Mouse (Mus musculus) gonadal fat pad, adult 2 months (tissue): ENCODE results near the gene Wdr60. TPM values are rescaled to one million over a fixed set of nuclear protein-coding genes. Genes with fewer than 3 reads are reported as not detected.
A peak's percentile ranks its signal among the peaks of the same experiment; 100 is the strongest.
"Not testable (repeated sequence)": the region's sequence is repeated elsewhere in the genome, so short reads cannot be mapped to it uniquely, and the experiment has no call there.

Source experiments
- DNase-seq: peaks from one replicate; pipeline ENCODE4 v3.0.0-alpha.2; 2012; ENCODE audit warnings: low read depth
- polyA plus RNA-seq: library from polyadenylated mRNA; depleted of rRNA; stranded (reverse); fragments of >200 nt; gene quantifications from 2 replicates; pipeline ENCODE4 v1.2.3, GENCODE M21; 2012; rRNA removed

The Wdr60 gene
- 7.5 and 7.6 TPM in 2 replicates for polyA plus RNA-seq

DNA sequence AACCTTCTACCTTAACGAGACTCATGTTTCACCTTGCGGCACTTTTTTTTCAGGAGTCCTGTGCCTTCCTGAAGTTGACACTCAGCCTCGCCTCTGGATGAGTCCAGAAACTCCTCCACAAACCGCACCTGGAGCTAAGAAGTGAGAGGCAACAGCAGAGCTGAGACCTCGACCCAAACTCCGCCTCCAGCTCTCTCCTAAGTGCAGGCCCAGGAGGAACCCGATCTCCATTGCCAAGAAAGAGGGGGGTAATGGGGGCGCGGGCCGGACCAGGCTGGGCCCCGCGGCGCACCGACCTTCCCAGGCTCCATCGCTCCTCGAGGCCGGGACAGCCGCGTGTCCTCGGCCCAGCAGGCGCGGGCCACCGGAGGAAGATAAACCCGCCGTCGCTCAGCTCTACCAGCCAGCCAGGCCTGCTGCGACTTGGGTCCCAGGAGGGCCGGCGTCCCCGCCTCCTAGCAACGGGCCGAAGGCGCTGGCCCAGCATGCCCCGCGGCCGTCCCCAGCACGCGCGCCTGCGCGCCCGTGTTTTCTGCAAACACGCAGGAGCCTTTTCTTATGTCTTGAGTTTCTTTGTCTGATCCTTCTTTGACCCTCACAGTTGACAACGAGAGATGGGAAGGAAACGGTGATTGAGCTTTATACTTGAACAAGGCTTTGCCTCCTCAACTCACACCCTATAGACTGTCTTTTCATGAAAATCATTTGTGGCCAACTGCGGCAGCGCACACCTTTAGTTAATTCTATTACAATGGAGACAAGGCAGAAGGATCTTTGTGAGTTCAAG lies at the start of gene Wdr60:
Wdr60 (minus strand) TSS at position 468 of the 787 bp plus-strand sequence.
- no peak for DNase-seq

DNA sequence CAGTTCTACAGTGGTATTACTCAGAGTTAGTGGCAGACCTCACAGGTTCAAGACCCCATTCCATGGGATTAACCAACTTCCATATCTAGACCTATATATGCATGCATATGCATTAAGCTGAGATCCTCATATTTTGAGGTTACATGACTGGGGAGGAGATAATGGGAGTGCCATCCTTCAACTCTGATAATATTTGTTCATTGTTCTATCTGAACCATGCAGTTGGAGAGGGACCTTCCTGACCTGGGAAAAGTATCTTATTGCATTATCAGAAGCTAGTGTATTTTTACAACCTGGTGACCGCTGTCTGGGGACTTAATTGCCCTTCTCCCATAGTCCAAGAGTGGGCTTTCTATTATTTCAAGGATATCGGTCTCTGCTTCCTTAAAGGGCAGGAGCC lies 45.8 kb upstream of the Wdr60 start:
- DNase-seq = no peak

DNA sequence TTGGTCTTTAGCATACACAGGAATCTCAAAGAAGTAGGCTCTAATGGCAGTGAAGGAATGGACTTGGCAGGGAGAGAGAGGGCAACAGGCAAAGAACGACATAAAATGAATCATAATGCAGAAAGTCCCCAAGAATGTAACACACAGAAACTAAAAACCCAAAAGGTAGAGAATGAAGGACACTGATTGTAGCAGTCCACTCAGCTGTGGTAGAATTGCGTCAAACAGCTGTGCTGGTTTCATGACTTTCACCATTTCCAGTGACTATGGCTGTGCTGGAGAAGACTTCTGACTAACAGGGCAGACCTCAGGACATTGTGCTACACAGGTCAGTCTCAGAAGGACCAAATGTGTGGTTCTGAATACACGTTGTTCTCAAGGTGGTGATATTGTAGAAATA lies 45.0 kb upstream of the Wdr60 start:
- DNase-seq = no peak

DNA sequence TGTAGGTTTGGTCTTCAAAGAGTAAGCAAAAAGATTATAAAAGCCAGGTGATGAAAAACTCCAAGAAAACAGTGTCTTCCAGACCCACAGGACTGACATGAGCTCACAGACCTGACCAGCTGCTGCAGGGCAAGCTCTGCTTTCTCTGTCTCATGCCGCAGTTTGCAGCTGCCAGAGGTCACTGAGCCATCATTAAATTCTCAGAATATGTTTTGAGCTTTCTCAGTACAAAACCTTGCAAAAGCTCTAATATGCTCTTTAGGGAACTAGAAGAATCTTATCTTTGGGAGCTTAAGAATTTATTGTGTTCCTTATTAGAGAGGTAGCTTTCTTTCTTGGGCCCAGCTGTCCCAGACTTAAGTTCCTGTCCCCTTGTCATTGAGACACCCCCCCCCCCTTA lies 43.2 kb upstream of the Wdr60 start:
- DNase-seq = no peak

DNA sequence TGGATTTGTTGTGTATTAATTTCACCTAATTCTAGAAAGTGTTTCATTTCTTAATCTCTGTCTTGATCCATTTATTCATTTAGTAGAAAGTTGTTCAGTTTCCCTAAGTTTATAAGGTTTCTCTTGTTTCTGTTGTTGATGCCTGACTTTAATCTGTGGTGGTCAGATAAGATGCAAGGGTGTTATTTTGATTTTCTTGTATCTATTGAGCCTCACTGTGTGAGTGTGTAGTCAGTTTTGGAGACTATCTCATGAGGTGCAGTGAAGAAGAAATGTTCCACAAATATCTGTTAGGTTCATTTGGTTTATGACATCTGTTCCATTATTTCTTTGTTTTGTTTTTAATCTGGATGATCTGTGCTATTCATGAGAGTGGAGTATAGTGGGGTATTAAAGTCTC lies 39.4 kb upstream of the Wdr60 start:
- DNase-seq = no peak

DNA sequence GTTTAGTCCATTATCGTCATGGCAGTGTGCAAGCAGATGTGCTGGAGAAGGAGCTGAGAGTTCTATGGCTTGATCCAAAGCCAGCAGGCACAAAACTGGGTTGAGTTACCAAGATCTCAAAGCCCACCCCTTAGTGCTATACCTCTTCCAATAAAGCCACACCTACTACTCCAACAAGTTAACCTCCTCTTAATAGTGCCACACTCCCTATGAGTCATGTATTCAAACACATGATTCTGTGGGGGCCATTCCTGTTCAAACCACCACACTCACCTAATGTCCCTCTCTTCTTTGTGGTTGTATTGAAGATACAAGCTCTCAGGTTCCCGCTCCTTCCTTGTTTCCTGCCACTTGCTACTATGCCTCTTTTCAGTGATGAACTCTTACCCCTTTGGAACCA lies 37.1 kb upstream of the Wdr60 start:
- DNase-seq = no peak

DNA sequence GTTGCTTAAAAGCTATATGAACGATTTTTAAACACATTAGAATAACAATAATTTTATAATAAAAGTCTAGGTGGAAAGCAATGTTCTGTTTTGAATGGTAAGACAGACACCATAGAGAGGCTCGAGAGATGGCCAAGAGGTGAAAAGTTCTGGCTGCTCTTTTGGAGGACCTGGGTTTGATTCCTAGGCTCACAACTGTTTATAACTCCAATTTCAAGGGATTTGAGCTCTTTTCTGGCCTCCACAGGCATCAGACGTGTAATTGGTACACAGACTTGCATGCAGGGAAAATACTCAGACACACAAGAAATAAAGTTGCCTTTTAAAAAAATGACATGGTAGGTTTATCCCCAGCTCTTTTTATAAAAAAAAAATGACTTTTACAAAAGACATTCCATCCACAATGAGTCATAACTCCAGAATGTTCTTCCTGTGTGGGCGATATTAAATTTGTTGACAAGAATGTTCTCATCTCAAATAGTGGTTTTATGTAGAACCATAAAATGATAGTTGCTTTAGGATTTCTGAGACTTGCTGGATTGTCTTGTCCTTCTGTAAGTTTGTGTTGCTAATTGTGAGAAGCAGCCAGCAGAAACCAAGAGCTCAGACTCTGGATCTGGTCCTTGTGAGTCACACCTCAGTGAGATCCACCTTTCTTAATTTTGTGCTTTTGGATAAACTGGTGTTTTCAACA lies 30.9 kb upstream of the Wdr60 start:
- DNase-seq = no peak

DNA sequence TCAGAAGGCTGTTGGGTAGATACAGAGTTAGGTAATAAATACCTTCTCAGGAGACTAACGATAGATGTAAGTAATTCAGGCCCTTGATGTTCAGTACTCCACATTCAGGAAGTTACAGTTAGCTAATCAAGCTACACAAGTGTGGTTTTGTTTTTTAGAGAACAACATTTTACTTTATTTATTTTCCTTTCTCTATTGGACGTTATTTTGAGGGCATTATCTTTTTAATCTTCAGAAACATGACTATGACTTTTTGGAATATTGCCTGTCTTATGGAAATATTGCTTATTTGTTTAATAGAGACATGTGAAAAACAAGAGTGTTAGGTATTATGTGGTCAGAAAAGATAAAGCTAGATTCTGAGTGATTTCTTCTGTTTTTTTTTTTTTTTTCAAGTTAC lies 30.4 kb upstream of the Wdr60 start:
- no peak for DNase-seq

DNA sequence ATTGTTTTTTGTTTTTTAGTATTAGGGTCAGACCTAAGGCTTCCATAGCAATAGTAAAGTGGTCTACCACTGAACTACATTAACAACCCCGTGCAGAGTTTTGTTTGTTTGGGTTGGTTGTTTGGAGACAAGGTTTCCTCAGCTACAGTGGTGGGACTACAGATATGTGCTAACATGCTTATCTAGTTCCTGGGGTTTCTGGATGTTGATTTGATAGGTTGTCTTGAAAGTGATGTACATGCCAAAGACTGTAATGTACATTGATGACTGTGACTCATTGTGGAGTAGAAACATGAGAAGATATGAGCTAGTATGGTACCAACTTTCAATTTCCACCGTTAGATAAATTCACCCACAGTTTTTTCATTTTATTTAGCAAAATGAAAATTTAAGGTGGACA lies 20.7 kb upstream of the Wdr60 start:
- DNase-seq = no peak

DNA sequence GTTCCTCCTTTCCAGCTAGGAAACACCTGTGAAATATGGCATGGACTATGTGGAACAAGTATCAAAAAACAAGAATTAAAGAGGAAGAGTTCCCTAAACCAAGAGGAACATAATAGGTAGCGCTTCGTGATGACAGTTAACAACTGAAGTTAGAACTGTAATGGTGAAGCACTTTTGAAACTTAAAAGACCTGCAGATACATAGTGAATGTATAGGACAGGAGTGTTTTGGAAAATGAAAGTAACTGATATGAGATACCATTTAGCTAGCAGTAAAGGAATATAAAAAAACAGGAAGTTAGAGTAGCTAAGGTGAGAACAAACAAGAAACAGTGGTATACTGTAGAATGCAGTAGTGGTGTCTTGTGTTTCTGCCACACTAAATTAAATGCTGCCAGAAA lies 20.0 kb upstream of the Wdr60 start:
- no peak for DNase-seq

DNA sequence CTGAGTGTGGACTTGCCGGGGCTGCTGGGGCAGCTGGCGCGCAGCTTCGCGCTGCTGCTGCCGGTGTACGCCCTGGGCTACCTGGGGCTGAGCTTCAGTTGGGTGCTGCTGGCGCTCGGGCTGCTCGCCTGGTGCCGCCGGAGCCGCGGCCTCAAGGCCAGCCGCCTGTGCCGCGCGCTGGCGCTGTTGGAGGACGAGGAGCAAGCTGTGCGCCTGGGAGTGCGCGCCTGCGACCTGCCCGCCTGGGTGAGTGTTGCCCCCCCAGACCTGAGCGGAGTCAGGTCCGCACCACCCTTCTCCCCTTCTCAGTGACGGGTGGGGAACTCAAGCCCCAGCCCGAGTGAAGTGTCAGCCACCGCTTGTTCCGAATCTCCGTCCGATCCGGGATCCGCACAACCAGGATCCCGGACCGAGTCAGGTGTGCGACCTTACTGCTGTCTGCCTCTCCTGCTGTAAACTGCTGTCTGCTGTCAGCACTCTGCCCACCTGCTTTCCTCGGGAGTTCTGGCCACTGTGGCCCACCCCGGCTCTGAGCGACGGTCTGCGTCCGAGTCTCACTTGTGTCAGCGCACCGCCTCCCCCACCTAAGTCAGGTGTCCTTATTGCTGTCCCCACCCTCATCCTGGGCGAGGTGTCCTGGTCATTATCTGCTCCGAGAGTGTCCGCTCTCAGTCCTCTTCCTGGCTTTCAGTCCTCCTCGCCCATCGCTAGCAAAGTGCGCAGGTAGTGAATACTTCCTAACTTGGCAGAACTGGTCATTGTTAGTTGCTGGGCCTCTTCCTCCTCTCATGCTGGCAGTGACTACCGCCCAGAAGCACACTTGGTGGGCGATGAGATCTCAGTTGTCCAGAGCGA lies 18.8 kb upstream of the Wdr60 start:
- no peak for DNase-seq

DNA sequence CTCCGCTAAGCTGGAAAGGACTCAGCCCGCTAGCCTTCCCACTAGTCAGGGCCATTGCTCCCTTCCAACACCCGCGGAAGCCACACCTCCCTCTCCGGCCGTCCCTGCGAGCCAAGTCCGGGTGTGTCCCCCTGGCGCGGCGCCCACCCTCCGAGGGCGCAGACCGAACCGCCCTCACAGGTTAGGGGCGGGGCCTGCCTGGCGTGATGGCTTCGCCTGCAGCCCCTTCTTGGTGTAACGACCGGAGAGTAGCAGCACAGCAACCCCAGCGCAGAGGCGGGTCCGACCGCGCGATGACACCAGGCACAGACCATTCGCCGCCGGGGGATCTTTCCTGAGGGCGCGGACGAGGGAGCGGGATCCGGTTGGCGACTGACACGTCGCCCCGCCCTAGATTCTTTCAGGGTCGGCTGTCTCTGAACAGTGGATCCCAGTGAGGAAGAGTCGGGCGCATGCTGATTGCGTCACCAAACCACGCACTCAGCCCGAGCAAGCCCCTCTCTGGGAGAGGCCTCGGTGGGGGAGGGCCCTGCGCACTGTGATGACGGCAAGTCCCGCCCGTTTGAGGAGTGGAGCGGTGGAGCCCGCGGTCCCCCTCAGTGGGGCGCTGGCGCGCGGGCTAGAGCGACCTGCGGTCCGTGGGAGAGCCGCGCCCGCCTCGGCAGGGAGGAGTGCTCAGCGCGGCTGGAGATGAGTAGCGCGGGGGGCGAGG lies 18.0 kb upstream of the Wdr60 start, which contains the start of gene Esyt2:
Esyt2 (plus strand) TSS at position 544 of the 712 bp plus-strand sequence.
- peak; percentile 92 for DNase-seq

DNA sequence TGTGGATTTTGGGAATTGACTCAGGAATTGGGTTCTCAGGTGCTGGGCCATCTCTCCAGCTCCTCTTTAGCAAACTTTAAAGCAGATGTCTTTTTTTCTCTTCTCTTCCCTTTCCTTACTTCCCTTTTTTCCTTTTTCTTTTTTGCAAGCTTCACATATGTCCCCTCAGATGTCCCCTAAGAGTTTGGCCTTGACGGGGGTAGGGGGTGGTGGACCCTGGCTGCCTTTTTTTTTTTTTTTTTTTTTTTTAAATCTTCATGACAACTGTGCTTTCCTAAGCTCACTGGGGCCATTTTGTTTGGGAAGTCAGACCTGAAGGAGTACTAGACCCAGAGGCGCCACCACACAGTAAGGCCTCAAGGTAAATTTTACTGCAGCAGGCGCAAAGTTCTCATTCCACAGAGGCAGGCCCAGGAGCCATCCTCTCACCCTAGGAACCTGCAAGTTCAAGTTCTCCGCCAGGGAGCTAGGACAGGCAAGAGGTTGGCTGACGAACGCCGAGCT lies 17.4 kb upstream of the Wdr60 start:
- no peak for DNase-seq

DNA sequence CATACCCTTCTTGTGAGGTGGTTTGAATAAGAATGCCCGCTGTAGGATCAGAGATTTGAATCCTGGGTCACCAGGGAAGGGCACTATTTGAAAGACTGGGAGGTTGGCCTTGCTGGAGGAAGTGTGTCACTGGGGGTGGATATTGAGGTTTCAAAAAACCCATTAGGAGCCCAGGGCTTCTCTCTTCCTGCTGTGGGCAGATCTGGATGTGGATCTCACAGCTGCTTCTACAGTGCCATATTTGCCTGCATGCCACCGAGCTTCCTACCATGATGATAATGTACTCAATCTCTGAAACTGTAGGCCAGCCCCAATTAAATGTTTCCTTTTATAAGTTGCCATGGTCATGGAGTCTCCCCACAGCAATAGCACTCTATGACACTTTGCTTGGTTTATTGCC lies 16.4 kb upstream of the Wdr60 start:
- no peak for DNase-seq

DNA sequence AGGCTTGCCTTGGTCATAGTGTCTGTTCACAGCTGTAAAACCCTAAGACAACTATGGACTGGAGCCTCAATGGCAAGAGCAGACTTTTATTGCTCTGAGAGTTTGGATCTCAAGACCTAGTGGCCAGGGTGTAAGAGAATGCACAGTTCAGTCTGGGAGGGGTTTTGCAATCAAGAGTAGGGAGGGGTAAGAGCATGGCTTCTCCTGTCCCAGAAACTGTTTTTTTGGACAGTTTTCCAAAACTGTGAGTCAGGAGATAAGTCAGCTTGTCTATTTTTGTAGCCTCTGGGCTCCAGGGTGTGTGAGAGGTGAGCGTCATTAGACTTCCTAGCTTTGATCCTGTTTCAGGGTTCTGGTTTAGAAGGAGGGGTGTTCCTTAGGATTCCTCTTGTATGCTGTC lies 15.7 kb upstream of the Wdr60 start:
- DNase-seq = no peak

DNA sequence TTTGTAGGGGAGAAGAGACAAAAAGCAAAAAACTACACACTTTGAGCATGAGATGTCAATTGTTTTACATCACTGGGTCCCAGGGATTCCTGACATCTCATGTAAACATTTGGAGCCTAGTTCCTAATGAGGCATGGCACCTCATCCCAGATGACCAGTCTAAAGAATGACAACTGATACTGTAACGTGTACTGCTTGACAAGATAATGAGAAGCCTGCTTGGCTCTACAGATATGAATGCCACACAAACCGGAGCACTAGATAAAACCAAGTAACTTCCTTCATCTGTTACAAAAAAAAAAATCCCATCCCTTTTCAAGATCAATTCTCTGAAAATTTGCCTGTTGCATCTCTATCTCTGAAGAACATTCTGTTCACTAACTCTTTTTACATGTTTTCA lies 14.1 kb upstream of the Wdr60 start:
- no peak for DNase-seq

DNA sequence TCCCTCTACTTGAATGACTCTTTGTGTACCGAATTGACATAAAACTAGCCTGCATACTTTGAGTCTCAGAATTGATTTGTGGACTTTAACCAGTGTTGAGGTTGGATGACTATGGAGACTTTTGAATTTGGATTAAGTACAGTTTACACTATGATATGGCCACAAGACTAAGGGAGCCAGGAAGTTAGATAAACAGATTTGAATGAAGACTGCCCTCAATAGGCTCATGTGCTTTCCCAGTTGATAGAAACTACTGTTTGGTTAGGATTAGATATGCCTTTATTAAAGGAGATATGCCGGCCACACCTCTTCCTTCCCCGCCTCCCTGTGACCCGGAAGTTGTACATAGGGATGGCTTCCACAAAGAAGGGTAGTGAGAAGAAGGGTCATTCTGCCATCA lies 12.8 kb upstream of the Wdr60 start:
- no peak for DNase-seq

DNA sequence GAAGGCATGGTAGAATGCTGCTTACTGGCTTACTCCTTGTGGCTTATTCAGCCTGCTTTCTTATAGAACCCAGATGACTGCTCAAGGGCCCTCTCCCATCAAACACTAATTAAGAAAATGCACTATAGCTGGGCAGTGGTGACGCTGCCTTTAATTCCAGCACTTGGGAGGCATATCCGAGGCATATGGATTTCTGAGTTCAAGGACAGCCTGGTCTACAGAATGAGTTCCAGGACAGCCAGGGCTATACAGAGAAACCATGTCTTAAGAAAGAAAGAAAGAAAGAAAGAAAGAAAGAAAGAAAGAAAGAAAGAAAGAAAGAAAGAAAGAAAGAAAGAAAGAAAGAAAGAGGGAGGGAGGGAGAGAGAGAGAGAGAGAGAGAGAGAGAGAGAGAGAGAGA lies 12.3 kb upstream of the Wdr60 start, which contains the start of gene Gm11027:
Gm11027 (plus strand) TSS at position 301 of the 400 bp plus-strand sequence.
- not testable (repeated sequence) for DNase-seq

DNA sequence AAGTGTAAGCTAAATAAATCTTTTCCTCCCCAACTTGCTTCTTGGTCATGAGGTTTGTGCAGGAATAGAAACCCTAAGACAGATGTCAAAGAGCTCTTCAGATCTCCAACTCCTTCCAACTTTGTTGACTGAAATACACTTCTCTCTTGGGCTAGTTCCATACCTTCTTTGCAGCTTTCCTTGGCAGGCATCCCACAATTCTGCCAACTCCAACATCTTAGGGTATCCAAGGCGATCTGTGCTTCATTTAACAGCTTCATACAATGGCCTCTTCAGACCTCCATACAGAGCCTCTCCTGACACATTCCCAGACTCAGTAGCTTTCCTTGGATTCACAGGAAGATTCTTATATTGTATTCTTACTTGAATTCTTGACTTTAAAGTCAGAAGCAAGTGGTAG lies 10.9 kb upstream of the Wdr60 start:
- DNase-seq = no peak

DNA sequence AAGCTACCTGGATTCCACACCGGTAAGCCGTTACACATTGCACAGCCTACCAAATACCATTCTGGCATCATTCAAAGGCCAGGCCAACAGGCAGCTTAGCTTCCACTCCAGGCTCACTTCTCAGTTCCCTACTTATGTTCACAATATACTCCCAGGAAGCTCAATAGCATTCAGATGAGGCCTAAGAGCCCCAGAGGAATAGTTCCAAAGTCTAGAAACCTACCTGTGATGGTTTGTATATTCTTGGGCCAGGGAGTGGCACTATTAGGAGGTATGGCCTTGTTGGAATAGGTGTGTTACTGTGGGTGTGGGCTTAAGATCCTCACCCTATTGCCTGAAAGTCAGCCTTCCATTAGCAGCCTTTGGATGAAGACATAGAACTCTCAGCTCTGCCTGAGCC lies 8.2 kb upstream of the Wdr60 start:
- DNase-seq = no peak

DNA sequence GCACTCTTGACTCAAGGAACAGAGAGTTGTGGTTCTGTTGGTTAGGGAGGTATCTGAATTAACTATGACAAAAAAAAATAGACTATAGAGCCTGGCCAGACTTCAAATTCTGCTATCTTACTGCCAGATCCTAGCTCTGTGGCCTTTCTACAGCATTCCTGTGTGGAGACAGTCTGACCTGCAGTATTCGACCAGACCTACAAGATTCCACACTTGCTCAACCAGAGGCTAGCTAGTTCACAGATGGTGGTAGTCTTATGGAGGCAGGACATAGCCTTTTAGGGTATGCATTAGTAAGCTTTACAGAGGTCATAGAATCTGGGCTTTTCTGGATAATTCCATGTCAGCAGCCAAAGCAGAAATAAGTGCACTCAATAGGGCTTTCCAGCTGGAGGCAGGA lies 7.7 kb upstream of the Wdr60 start:
- DNase-seq = no peak

DNA sequence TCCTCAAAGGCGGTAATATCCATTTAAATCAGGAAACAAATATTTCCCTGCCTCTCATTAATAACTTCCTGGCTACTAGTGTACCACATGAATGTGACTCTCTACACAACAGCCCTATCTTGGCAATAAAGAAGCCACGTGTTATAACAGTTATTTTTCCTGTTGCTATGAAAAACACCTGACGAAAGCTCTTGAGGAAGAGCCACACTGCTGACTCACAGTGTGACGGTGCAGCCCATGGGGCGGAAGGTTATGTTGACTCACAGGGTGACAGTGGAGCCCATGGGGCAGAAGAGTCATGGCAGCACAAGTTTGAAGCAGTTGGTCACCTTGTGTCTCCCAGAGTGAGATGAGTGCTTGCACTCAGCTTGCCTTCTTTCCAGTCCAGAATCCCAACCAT lies 6.6 kb upstream of the Wdr60 start:
- no peak for DNase-seq
